Mouse (Mus musculus) retina, embryonic 14.5 days (tissue): Measurements from ENCODE around the gene Tomm40.

ENCODE experiments used
- DNase-seq: peaks from one replicate; pipeline ENCODE4 v3.0.0-alpha.2; 2015; ENCODE audit warnings: low spot score

Tomm40 gene

DNA sequence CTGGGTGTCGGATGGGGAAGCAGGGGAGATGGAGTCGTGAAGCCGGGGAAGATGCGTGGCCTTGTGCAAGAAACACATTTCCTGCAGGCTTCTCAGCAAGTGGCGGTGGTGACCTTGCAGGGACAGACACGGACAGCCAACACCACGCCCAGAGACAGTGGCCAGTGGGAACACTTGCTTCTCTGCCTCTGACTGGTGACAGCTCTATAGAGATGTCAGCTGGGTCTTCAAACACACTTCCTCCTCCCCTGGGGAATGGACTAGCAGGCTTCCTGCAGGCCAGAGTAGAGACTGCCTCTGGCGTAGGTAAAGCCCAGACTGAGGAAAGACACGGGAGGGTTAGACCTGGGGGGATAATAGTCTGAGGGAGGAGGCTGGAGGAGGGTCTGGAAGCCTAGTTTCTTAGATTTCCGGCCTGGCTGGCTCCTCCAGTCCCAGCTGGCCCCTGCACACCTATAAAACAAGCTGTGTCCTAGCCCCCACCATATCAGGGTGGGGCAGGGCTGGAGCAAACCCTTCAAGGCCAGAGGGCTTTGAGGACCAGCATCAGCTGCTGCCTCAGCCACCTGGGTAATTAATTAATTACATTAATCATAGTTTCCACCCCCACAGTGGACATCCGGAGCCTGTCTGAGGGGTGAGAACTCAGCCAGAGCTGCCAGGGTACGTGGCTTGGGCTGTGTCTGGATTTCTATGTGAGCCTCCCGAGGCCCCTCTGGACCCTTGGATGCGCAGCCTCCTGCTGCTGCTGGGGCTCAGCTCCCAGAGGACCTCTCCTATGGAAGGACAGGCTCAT lies 29.6 kb upstream of the Tomm40 start:
- DNase-seq: peak; percentile 31

- DNase-seq: no peak
These were observed 28.6 kb upstream of the Tomm40 start for GRCm38 (mm10) chr7:19743791-19744190.

GRCm38 (mm10) chr7:19742468-19742867 lies 27.2 kb upstream of the Tomm40 start:
- DNase-seq: no peak

DNA sequence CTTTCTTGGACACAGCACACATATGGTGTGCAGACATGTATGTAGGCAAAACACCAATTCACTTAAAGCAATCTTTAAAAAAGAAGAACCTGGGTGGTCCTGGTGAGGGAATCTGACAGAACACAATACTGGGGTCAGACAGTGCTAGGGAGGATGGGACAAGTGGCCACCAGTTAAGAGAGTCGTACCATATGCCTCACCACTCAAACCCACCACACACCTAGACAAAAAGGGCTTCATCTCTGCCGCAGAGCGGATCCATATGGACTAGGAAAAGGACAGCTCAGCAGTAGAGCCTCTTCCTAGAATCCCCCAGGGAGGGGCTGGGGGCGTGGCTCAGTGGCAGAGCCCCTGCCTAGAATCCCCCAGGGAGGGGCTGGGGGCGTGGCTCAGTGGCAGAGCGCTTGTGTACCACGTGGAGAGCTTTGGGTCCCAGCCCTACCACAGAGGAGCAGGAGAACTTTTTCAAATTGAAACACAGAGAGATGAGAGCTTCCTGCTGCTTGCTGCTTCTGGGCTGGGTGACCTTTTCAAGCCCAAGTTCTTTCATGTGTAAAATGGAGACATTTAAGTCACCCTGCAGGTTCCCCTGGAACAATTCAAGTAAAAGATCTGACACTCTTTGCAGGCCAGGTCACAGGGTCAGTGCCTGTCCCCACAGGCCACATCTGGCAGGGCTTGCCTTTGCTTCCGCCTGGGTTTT lies 26.2 kb upstream of the Tomm40 start:
- DNase-seq: no peak

DNA sequence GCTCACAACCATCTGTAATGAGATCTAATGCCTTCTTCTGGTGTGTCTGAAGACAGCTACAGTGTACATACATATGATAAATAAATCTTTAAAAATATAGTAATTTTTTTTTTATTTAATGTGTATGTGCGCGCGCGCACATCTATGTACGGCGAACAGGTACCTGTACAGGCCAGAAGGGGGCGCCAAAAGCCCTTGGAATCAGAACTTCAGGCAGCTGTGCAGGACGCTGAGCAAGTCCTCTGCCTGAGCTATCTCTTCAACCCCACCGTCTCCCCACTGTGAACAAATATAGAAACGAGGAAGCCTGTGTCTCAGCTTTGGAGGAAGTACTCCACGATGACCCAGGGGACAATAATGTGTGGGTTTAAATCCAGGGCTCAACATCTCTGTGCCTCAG lies 25.0 kb upstream of the Tomm40 start:
- DNase-seq: no peak

GRCm38 (mm10) chr7:19738771-19739170 lies 23.5 kb upstream of the Tomm40 start:
- DNase-seq: no peak

GRCm38 (mm10) chr7:19736389-19737057 lies 21.3 kb upstream of the Tomm40 start:
- no peak for DNase-seq

GRCm38 (mm10) chr7:19734178-19734666 lies 19.0 kb upstream of the Tomm40 start:
- no peak for DNase-seq

DNA sequence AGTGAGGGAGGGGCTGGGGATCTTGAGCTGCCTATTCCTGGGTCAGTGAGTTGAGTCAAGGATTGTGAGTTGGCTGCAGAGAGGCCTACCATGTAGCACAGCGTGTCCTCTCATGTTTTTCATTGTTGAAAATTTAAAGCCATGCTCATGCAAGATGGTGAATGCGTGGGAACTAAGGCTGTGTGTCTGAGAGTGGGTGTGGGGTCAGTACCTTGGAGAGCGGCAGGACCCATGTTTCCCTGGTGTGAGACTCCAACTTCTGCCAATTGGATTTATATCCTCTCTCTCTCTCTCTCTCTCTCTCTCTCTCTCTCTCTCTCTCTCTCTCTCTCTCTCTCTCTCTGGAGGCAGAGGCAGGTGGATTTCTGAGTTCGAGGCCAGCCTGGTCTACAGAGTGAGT lies 11.3 kb upstream of the Tomm40 start:
- no peak for DNase-seq

- DNase-seq: no peak
These were observed 8.9 kb upstream of the Tomm40 start for GRCm38 (mm10) chr7:19724167-19724566.

GRCm38 (mm10) chr7:19722754-19723195 lies 7.5 kb upstream of the Tomm40 start:
- DNase-seq: no peak

DNA sequence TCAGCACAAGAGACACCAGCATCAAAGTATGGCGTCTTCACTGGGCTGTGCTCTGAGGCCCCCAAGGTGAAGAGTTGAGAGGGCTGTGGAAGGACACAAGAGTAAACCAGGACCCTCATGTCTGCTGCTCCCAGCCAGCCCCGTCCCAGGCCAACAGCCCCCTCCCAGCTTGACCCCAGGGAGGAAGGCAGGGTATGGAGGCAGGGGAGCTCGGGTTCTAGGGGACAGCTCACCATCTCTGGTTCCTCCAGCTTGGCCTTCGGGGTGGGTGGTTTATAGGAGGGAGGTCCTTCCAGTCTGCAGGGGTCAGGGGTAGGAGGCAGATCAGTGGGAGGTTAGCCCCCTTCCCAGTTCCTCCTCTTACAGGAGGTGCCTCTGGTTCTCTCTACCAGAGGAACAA lies 4.0 kb upstream of the Tomm40 start:
- DNase-seq: no peak

GRCm38 (mm10) chr7:19718297-19718952 lies 3.2 kb upstream of the Tomm40 start:
- no peak for DNase-seq

DNA sequence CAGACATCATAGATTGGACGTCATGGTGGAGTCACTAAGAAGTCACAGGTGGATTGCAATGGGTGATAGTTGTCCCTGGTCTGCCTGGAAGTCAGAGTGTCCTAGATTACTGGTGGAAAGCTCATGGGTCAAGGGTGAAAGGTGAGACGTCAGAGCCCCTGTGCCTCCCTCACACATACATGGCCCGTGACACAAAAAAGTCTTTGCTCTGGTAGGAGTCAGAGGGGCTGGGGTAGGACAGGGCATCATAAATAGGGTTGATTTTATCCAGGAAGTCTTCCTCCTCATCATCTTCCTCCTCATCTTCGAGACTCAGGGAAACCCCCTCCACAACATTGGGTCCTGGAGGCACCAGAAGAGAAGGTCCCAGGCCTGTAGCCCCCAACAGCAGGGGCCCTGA lies 2.1 kb upstream of the Tomm40 start:
- DNase-seq: no peak

DNA sequence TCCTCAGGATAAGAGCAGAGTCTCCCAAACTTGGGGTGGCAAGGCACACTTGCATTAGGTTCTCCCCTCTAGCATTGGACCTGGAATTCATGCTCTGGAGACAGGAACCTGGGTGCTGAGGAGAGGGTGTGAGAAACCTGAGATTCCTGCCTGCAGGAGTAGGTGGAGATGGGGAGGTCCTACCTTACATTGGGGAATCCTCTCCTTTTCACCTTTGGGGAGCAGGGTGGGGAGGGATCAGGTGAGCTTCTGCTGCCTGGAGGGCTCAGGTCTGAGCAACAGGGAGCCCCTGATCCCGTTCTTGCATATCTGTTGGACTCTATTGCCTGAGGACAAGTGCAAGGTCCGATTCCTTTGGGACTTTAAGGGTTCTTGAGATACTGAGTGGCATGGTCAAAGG lies 1.6 kb upstream of the Tomm40 start:
- DNase-seq: no peak

DNA sequence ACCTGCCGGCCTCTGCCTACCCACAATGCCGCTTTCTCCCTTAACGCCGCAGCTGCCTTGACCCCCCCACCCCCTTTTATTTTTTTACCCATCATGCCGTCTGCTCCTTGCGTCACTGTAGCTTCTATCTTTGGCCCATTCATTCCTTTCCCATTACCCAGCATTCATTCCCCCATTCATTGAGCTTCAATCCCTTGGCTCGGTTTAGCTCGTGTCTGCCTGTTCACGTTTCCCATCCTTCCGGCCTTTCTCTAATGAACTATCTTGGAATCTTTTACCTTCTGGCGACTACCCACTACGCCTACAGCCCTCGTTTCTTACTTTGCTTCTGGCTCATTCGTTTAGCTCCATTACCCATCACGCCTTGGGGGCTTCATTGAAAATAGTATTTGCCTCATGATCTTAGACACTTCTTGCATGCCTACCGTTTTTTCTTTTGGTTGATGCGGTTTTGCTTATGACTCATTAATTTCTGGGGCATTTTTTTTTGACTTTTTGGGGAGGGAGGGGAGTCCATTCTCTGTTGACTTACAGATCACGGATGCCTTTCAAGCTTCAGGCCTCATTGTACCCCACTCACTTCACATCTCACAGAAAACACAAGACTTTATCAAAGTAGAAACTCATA lies 931 bp upstream of the Tomm40 start:
- no peak for DNase-seq

DNA sequence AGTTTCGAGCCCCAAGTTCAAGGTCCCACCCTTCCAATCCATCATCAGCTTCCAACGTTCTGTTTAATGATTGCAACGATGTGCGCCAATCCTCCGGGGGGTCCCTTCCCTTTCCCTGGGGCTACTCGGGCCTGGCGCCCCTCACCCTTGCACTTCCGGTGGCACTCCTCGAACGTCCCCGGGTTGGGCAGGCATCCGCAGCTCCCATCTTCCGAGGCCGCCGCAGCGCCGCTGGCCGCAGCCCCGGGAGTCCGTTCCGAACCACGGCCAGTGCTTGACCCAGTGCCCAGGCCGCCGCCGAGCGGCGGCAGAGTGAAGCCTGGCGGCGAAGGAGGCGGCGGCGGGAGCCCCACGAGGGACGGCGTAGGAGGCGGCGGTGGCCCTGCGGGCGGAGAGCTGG lies 402 bp downstream of the Tomm40 start:
- DNase-seq: no peak

DNA sequence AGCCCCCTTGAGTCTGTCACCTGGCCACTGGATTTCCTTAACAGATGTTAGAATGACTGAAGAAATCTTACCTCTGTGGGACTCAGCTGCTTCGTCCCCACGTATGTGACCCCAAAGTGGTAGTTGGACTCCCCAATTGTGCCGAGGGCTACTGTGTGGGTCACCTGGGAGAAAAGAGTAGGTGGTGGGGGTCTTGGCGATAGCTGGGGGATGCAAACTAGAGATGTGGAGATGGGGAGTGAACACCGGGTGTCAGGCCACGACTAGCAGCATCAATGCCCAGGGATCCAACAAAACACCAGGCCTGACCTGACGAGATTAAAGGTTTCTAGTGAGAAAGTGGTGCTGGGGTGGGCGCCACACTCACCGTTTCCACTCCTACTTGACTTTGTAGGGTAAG lies 1.6 kb downstream of the Tomm40 start:
- DNase-seq: no peak

DNA sequence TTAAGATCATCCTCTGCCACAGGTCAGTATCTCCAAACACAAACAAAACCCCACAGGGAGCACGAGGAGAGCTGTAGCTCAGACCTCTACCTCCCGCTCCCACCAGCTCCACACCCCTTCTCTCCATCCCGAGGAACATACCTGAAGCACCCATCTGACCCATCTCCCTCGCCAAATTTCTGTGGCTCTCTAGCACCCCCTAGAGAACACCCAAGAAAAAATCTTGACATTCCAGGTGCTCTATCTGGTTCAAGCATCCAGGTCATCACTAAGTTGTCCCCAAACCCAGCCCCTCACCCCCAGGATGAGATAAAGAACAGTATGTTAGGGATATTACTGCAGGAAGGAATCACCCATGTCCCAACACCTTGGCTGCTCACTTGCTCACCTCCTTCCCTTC lies 2.0 kb downstream of the Tomm40 start:
- peak; percentile 59 for DNase-seq

- peak; percentile 58 for DNase-seq
These were observed 2.8 kb downstream of the Tomm40 start for GRCm38 (mm10) chr7:19712414-19712813.

DNA sequence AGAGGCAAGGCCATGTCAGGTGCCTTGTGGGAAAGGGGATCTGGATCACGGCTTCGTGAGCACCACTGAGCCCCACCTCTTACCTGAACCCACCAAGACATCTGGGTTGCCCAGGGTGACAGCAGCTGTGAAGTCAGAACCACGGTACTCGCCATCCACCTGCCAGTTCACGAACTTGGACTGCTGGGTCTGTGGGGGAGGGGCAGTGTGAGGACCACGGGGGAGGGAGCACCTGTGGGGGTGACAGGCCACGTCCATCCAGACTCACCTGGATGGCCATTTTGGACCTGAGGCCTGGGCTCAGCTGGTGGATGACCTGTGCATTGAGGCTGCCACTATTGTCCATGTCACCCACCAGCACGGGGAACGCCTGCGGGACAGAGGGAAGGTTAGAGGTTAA lies 4.6 kb downstream of the Tomm40 start:
- no peak for DNase-seq

GRCm38 (mm10) chr7:19705271-19705670 lies 10.0 kb downstream of the Tomm40 start:
- no peak for DNase-seq
